Mouse (Mus musculus) frontal cortex, postnatal 14 days (tissue): ENCODE results near the gene Chsy1.

Source experiments
- DNase-seq, 2 experiments: peaks; one replicate each; pipeline ENCODE4 v3.0.0; 2022; ENCODE audit warnings: low spot score in 2 of 2

Chsy1 gene

GRCm38 (mm10) chr7:66108961-66109854 lies at the start of gene Chsy1:
Gene Chsy1 (plus strand): TSS chr7:66109515.
- peak; percentile 81 to 88 for DNase-seq

GRCm38 (mm10) chr7:66060066-66060956 lies 49.0 kb upstream of the Chsy1 start:
- peak; percentile 69 to 80 for DNase-seq

GRCm38 (mm10) chr7:66061057-66061456 lies 48.3 kb upstream of the Chsy1 start:
- DNase-seq, result no peak

- DNase-seq, result no peak
Measured at GRCm38 (mm10) chr7:66076411-66076810, 32.9 kb upstream of the Chsy1 start.

GRCm38 (mm10) chr7:66079364-66080230 lies 29.7 kb upstream of the Chsy1 start, which contains the start of gene Selenos:
Gene Selenos (plus strand): TSS chr7:66079649.
- peak; percentile 94 to 95 for DNase-seq

- no peak for DNase-seq
Measured at GRCm38 (mm10) chr7:66080231-66080613, 29.1 kb upstream of the Chsy1 start.

DNA sequence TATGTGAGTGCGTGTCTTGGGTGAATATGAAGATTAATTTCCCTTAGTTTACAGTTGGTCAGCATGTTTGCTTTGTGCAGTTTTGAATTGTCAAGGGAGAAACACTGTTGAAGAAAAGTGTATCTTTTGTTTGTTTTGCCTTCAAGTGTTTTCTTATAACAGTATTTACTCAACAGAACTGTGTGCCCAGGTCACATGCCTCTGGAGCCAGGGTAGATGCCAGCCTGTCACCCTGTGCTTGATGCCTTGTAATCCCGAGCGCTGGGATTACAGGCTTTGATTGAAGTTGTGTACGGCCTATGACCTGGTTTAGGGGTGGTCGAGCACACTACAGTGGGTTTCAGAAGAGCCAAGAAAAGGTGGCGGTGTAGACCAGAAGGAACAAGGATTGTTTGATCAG lies 25.6 kb upstream of the Chsy1 start:
- no peak for DNase-seq

- DNase-seq, result no peak
Measured at GRCm38 (mm10) chr7:66084546-66084945, 24.8 kb upstream of the Chsy1 start.

- no peak for DNase-seq
Measured at GRCm38 (mm10) chr7:66087652-66088051, 21.7 kb upstream of the Chsy1 start.

DNA sequence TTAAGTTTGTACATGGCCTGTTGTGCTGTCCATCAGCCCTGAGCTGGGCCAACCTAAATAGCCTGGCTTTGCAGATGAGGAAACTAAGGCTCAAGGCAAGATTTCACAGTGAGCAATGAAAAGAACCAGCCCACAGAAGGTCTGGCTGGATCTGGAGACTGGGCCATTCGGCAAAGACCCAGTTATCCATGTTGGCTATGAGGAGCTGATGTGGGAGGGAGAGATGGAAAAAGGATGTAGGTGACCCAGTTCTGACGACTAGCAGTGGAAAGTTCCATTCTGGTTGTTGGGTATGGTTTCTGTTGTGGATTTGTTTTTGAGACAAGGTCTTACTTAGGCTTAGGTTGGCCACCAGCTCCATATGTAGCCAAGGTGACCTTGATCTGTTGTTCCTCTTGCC lies 21.2 kb upstream of the Chsy1 start:
- no peak for DNase-seq

- no peak for DNase-seq
Measured at GRCm38 (mm10) chr7:66090676-66091190, 18.6 kb upstream of the Chsy1 start.

GRCm38 (mm10) chr7:66091553-66091952 lies 17.8 kb upstream of the Chsy1 start:
- no peak for DNase-seq

DNA sequence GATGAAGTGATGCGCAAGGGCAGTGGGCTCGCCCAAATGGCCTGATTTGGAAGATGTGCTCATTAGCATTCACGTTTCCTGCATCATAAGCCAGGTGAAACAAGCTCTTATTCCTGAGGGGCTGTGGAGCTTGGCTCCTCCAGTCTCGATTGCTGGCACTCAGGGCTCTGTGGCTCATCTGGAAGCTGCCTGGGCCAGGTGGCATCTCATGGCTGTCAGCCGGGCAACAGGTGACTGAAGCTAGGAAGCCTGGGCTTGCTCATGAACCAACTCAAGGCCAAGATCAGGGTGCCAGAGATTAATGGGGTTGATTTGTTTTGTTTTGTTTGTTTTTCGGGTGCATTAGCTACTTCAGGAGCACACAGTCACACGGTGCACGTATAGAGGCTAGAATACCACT lies 16.7 kb upstream of the Chsy1 start:
- DNase-seq, result no peak

GRCm38 (mm10) chr7:66094141-66094540 lies 15.2 kb upstream of the Chsy1 start:
- no peak for DNase-seq

- no peak for DNase-seq
Measured at GRCm38 (mm10) chr7:66098803-66099202, 10.5 kb upstream of the Chsy1 start.

DNA sequence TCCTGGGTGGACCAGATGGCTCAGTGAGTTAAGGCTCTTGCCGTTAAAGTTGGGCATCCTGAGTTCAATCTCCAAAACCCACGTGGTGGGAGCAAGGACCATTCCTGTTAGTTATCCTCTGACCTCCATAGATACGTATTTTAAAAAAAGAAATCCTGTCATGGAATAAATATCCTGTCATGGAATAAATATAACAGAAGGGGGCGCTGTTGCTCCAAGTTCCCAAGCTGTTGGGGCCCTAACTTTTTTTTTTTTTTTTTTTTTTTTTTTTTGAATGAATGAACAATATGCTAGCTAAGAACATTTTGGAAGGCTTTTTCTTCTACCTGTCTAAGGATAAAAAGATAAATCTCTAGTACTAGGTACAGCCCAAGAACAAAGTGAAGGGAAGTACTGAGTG lies 7.4 kb upstream of the Chsy1 start:
- DNase-seq, result no peak

- DNase-seq, result no peak
Measured at GRCm38 (mm10) chr7:66104531-66104930, 4.8 kb upstream of the Chsy1 start.

GRCm38 (mm10) chr7:66105771-66106170 lies 3.5 kb upstream of the Chsy1 start:
- DNase-seq, result no peak

GRCm38 (mm10) chr7:66106581-66107056 lies 2.7 kb upstream of the Chsy1 start:
- DNase-seq, result no peak

GRCm38 (mm10) chr7:66107206-66107605 lies 2.1 kb upstream of the Chsy1 start:
- DNase-seq, result no peak

DNA sequence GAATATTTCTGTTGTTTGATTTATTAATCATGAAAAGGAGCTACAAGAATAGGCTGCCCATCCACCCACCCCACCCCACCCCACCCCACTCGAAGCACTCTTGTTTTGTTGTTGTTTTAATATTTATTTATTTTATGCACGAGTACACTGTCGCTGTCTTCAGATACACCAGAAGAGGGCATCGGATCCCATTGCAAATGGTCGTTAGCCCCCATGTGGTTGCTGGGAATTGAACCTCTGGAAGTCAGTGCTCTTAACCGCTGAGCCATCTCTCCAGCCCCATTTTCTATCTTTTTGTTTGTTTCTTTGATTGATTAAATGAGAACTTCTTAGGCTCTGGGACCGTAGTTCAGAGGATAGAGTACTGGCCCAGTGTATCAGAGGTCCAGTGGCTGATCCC lies 1.4 kb upstream of the Chsy1 start:
- no peak for DNase-seq
